Mouse (Mus musculus) right cerebral cortex, postnatal 36 days (tissue): Measurements from ENCODE around the gene Shb.

Experiments used
- DNase-seq, 2 experiments: peaks; one replicate each; pipeline ENCODE4 v3.0.0; 2022; ENCODE audit warnings: low spot score in 2 of 2, mixed read lengths in 1 of 2

Gene Shb

DNA sequence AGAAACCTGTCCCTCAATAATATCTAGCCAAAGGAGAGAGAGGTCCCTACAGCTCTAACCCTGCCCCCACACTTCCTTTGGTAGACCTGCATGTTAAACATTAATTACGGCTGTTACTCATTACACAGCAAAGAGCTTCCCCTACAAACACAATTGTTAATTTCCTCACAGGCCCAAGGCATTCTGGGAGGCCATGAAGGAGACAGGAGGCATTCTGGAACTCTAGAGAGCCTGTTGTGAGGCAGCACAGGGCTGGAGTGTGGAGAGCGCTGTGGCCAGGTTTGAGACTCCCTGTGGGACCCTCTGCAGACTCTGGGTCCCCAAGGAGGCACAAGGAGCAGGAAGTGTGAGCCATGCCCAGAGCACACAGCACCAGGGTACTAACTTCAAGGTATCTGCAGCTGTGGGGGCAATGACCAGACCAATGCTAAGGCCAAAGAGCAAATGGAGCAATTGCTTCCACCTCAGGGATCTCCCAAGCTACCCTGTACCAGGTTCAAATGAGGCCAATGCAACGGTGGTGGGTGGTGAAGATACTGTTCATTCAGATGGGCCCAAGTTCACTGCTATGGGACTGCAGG lies 78.9 kb downstream of the Shb start:
- no peak for DNase-seq

DNA sequence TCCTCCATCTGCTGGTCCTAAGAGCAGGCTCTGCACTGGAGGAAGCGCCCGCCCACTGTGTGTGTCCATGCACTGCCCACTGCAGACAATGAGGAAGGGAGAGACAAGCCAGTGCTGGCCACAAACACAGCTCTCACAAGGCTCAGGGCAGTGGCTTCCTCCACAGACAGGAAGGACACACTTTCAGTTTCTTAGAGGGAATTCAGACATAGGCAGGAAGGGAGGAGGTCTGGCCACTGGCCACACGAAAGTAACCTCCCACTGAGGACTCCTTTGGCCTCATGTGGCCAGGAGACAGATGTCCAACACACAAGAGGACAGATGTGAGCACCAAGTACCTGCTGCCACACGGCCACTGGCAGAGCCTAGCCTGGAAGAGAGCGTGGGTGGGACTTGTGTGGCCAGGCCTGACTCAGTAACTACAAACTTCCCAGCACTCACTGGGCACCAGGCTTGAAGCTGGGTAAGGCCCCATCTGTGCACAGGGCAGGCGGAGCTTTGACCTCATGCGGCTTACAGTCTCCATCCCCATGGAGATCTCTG lies 79.6 kb downstream of the Shb start:
- DNase-seq, result no peak

DNA sequence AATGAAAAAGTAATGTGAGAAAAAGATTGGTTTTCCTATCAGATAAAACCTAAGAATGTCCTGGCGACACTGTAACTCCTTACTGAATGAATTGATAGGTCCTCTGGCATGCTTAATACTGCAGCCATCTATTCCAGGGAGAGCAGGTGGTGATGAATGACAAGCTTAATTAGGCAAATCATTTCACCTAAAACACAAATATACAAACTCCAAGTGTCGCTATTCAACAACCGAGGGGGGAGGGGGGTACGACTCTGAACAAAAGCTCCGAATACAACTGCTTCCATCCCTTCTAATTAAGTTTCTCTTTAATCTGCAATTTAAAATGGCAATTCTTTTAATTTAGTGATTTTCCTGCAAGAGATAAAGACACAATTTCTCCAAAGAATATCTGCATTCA lies 83.3 kb downstream of the Shb start:
- no peak for DNase-seq

DNA sequence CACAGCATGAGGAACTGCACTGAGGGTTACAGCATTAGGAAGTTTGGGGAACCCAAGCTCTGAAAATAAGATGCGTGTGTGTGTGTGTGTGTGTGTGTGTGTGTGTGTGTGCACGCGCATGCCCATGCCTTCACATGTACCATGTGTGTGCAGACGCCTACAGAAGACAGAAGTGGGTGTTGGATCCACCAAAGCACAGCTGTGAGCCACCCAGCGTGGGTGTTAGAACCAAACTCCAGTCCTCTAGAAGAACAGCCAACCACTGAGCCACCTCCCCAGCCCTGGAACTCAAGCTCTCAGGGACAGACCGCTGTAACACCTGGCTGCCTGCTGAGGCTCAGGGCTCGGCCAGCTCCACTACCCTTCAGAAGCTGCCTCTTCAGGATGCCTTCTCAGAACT lies 83.8 kb downstream of the Shb start:
- no peak for DNase-seq

DNA sequence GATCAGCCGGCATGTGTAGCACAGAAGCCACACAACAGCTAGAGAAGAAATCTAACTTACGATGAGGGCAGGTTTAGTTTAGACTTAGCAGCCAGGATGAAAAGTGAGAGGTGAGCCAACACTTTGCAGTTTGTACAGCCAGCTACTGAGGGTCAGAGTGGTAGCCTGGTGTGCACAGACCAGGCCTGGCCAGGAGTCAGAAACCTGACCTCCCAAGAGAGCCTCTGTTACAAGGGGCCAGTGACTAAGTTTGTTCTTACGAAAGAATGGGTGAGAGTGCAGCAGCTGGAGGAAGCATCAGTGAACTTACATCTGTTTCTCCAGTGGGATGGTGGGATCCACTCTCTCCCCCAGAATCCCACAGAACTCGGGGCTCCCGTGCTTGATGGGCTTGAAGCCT lies 85.1 kb downstream of the Shb start:
- DNase-seq, result no peak

DNA sequence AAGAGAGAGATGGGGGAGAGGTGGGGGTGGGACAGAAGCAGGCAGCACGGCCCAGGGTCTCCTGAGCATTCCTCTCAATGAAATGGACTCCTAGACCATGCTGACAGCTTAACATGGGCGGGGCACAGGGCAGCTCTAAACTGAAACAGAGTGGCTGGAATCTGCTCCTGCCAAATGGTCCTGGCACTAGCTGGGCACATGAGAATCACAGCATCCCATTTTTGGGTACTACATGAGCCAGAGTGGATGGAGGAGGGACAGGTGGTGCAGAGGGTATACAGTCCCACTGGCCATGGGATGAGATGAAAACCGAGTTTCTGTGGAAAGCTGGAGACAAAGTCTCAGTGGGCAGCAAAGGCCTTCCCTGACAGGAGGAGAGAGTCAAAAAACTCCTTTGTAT lies 87.0 kb downstream of the Shb start:
- no peak for DNase-seq

DNA sequence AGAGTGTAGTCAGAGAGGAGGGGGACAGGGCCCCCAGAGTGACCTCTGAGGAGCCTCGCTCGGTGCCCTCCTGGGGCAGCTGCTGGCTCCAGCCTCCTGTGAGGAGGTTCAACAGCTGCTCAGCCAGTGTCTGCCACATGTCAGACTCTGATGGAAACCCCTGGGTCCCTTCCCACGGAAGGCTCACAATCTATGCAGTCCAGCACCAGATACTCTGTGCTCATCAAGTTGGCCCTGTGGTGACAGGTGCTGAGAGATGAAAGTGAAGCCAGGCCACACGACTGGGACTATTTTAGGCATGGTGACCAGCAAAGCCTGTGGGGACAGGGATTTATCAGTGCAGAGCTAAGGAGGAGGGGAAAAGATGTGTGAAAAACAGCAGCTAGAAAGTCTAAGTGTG lies 87.5 kb downstream of the Shb start:
- DNase-seq, result no peak

DNA sequence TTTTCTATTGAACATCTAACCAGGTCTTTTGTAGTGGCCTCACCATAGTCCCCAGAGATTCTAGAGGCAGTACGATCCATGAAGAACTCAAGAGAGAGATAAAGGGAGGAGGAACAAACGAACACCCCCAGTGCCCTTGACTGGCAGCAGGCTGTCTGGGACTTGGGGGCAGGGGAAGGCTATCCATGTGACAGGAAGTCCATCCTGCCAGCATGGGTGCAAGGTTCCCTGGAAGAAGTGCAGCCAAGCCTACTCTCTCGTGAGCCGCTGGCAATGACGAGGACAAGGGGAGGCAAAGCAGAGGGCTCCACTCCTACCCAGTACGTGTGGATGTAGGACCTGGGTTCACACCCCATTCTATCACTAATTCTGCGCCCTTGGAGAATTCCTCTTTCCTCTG lies 88.6 kb downstream of the Shb start:
- no peak for DNase-seq

DNA sequence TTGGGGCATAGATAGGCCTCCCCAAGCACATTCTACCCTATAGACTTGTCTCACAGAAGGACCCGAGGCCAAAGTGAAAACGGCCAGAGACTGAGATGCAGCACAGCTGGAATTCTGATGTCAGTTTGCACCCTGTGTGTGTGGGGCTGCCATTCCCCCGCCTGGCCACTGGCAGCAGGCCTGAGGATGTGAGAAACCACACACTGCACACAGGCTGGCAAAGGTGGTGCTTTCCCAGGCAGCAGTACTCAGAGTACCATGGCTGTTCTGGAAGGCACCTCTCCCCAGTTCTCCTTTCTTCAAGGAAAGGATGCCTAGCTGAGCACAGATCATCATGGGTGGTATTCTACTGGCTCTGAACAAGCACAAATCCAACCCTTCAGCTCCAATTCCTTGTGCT lies 90.0 kb downstream of the Shb start:
- no peak for DNase-seq

DNA sequence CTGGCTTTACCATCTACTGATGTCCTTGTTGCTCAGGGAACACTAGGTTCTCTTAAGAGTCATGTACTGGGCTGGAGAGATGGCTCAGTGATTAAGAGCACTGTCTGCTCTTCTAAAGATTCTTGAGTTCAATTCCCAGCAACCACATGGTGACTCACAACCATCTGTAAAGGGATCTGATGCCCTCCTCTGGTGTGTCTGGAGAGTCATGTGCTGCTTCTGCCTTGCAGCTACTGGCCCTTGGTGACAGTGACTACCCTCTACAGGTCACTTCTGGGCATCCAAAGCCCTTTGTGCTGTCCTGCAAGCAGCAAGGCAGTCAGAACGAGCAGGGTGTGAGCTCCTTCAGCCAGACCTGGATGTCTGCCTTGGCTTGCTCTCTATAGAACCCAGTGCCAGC lies 90.5 kb downstream of the Shb start:
- no peak for DNase-seq

DNA sequence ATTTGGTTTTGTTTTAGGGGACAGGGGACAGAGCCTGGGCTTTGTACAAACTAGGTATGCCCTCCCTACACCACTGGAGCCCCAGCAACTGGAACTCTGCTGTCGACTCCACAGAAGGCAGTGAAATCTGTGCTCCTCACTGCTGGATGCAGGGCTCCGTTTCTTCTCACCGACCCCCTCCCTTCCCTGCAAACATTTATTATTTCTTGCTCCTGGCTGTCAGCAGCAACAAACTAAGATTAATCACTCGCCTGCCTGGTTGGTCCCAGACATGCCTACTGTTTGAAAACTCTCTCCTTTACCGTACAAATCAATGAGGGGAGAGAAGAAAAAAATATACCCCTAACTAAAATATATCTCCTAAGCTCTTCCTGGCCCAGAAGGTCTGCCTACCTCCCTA lies 93.0 kb downstream of the Shb start:
- no peak for DNase-seq

DNA sequence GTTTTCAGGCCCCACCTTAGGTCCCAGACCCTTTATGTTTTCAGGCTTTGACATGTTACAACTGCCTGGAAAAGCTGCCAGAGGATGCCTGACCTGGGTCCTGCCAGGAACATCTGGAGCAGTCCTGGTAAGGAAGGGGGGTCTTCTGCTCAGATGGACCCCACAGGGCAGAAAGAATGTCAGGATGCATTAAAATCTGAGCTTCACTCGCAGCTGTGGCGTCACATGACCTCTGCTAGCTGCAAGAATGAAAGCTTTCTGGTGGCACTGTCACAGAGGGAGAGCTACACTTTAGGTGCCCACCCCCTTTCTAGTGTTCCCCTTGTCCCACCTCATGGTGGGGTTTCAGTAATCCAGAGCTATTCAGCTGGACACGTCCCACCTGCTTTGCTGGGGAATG lies 95.3 kb downstream of the Shb start:
- DNase-seq, result no peak

DNA sequence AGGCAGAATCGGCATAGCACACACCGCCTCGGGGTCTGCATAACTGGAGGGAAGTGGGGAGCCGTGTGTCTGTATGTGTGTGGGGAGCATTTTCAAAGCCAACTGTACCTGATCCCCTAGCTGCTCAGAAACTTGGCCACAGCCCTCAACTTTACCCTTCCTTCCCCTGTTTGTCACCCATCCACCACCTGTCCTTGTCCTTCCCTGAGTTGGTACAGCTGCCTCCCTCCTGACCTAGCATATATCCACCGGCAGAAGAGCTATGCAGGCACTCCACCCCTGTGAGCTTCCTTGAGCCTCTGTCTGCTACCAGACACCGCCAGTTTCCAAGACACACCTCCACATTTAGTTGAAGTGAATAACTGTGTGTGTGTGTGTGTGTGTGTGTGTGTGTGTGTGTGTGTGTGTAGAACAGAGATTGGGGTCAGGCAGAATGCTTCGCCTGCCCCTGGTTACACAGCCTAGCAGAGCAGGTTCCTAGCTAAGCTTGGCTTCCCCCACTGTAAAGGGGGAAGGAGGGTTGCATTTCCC lies 95.8 kb downstream of the Shb start:
- no peak for DNase-seq

DNA sequence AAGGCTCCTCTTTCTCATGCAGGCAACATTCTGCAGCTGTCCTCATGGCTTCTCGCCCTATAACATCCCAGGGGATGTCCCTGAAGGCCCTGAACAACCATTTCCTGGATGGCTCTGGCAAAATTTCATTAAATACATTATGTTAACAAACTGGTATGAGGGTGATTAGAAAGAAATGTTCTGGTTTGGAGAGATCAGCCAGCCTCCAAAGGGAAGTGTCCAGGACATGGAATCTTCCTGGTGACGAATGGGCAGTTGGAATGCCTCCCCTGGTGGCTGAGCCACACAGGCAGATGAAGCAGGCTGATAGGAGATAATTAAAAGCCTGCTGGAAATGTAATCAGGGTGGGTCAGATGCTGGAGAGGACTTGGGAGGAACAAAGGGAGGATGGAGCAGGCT lies 96.4 kb downstream of the Shb start:
- DNase-seq, result no peak

DNA sequence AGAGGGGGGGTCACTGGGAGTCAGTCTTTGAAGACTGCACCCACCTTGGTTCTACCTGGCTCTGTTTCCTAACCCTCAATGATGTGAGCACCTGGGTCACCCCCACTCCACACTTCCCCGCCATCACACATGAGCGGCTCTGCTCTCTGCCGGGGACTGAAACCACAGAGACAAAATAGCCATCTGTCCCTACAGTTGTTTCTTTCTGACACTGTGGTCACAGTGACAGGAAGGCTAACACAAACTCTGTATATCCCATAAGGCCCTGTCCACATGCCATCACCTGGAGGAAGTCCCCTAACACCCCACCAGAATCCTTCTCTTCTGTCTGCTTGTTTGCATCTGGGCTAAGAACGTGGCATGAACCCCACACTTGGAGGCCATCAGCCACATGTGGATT lies 97.6 kb downstream of the Shb start:
- no peak for DNase-seq

DNA sequence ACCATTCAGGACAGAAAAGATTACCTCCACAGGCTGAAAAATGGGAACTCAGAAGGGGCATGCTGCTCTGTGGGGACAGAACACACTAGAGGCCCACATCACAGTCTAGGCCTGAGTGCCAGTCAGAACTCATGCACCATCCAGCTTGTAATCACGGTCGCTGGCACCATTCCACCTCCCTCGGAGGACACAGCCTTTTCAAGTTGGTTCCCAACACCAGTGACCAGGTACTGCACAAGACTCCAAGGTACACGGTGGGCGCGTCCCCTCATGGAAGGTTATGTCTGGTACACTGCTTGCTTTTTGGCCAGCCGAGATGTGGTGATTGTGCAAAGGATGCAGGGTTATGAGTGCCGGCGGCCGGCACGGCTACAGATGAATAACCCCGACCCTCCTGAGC lies 98.2 kb downstream of the Shb start:
- DNase-seq, result no peak

DNA sequence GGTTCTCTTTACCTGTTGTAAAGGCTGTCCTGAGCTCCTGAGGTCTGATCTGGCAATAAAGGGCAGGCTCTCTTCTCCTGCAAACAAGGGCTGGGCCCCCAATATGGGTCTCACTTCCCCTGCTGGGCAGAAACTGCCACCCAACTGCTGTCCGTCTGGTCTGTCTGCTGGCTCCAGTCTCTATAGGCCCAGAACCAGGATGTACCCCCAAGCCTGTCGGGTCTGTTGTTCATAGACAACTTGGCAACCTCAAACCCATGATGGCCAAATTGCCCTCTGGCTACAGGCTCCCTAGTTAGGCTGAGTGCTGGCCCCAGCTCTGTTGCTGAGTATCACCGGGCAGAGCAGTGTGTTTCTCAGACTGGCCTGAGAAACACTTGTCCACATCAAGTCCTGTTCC lies 100.5 kb downstream of the Shb start:
- no peak for DNase-seq

DNA sequence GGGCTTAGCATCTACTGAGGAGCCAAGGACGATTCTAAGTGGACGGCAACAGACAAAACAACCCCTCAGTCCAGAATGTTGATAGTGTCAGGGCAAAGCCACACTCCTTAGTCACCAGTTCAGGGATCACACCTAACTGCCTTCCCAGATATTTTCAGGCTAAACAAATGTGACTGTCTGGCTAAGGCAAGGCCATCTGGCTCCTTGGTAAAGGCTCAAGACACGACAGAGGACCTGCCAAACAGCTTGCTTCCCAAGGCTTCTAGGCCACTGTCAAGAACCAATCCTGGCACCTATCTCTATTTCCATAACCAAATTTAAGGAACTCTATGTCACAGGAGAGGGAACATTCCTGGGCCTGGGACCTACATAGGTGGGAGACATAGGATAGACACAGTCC lies 101.0 kb downstream of the Shb start:
- DNase-seq, result no peak

DNA sequence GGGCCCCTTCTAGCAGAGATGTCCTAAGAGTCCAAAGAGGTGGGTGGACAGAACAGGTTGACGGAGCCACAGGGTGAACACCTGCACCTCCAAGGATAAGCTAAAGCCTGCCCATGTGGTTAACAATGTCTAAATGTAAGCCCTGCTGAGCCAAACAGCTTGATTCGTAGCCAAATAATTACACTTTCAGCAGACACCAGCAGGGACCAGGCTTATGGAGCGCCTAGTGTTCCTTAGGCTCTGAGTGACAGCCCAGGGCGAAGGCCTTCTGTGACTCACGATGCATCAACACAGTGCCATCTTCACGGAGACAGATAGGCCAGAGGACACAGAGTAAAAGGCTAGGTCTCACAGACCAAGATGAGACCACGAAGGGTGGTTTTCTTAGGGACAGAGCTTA lies 102.8 kb downstream of the Shb start:
- no peak for DNase-seq

DNA sequence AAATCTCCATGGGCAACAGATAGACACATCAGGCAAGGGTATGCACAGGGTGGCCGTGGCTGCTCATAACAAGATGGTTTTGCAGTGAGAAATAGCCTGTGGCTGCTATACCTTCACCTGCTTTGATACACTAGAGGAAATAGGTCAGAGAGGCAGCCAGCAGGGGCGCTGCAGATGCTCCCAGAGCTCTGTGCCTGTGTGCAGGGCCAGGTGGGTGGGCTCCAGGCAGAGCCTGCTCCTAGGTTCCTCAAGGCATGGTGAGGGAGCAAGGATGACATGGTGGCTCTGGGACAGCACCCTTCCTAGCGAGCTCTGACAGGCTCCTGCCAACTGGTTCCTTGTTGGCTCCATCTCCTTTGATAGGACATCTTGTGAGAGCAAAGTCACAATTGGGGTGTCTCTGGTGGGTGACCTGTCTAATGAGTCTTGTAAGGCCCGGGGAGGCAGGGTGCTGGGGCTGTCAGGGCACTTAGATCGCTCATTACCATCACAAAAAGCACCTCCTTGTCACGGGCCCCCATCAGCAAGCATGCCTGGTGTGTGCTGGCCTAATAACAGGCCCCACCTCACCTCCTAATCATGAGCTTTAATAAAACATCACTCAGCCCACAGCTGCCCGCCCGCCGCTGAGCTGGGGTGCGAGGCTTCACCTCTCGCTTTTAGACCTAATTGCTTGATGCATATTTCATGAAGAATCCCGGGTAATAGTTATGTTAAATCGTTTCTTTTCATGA lies 105.4 kb downstream of the Shb start:
- DNase-seq, result no peak

DNA sequence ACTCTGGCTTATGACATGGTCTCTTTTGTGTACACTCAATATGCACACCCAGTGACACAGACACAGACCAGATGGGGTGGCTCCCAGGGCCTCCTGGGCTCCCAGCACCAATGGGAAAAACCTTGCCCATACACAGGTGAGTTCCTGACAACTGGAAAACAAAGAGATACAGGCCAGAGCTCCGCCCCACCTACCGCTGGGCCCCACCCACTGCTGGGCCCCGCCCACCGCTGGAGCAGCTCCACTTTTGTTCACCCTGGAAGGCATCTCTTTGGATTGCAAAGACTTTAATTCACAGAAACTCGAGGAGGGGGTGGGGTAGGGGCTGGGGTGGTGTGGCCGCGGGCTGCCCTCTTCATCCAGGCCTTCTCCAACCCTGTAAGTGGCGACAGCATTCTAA lies 108.9 kb downstream of the Shb start:
- no peak for DNase-seq

DNA sequence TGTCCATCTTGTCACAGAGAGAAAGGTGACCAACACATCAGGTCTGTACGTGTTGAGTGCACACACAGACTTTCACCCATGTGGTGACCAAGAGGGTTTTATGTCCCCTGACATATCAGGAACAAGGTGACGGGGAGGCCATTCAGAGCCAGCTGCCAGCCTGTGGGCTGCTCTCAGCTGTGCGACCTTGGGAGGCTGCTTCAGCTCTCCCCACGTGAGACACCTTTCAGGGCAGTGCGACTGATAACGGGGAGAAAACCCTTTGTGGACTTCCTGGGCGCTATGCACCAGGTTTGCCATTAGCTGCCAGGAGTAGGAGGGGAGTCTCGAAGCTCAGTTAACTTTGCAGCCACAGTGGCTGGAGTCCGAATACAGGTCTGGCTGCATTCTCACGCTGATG lies 109.6 kb downstream of the Shb start:
- DNase-seq, result no peak

DNA sequence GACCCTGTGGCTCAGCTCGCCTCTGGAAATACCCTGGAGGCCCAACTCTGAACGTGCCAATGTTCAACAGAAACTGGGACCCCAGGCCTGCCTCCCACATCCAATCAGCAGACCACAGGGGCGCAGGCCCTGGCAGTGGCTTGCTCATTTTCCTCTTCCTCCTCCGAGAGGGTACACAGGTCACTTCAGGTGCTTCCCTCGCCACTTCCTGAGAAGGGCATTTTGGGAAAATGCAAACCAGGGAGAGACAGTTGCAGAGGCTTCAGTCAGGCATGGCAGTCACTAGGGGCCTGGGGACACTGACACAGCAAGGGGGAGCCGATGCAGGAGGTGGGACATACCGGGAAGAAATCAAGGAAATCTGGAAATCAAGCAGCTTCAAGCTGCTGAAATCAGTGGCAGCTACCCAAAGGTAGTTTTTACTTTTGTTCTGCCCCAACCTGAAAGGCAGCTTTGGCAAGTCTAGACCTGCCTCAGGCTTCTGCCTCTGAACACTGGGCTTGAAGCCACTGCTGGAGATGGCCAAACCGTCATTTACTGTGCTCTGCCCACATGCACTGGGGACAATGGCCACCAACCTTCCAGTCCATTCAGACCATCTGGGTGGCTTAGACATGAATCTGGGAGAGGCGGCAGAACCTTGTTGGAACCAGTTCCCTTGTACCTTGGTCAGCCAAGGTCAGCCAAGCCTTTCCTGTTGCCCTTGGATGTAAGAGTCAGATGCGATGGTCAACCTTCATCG lies 110.6 kb downstream of the Shb start:
- DNase-seq, result no peak
